11 mouse cellular contexts compared by ENCODE assay signal in genomic region chr2:34147036-34147435, GRCm38 (mm10).
DNase-seq lines count a peak whose midpoint lies in the region; ATAC-seq and TF ChIP-seq lines count a peak whose summit lies in the region.
"Had no signal": no experiment of that assay in that cellular context is flagged by ENCODE, and none has a peak within 500 bp of the region (broad histone marks: within the 10 kb centered on the region; RNA-seq: fewer than 3 reads in every experiment).

No protein-coding gene starts in this region.

- peak; percentile 6 for DNase-seq in cerebellum, adult 11 months
- DNase-seq in liver, adult 2 months (ENCODE audit: extremely low read depth, low read depth, low spot score): peak; percentile 93
- peak; percentile 67 for DNase-seq in adrenal gland, postnatal 14 days
- DNase-seq in cerebellum, postnatal 25 days: peak; percentile 58 to 60

- peaks cover 16% of the 10 kb centered on the region for H3K4me1 ChIP-seq in liver, adult 2 months (ENCODE audit: control insufficient read depth, insufficient read depth, low read length)
- H3K4me1 ChIP-seq in liver, embryonic 12.5 days: no peaks in the 10 kb centered on the region
- no peaks in the 10 kb centered on the region for H3K4me1 ChIP-seq in kidney, embryonic 14.5 days (ENCODE audit: control insufficient read depth, insufficient read depth, low read length)
- H3K4me1 ChIP-seq: lung, embryonic 15.5 days had no signal

- no peak overlapping the region for H3K27ac ChIP-seq in liver, adult 2 months (replicated peaks; ENCODE audit: insufficient read depth, low read depth, low read length)
- H3K27ac ChIP-seq in liver, embryonic 12.5 days: no peak overlapping the region
- H3K27ac ChIP-seq in kidney, embryonic 14.5 days (ENCODE audit: low read depth, low read length): no peak overlapping the region
- H3K27ac ChIP-seq: kidney, embryonic 15.5 days; limb, embryonic 13.5 days; lung, embryonic 15.5 days had no signal

- no peaks in the 10 kb centered on the region for H3K36me3 ChIP-seq in liver, adult 2 months (ENCODE audit: control insufficient read depth, insufficient read depth, low read length)
- no peaks in the 10 kb centered on the region for H3K36me3 ChIP-seq in liver, embryonic 12.5 days
- no peaks in the 10 kb centered on the region for H3K36me3 ChIP-seq in kidney, embryonic 14.5 days (ENCODE audit: control insufficient read depth, insufficient read depth, low read length)
- H3K36me3 ChIP-seq: kidney, embryonic 15.5 days; limb, embryonic 13.5 days; lung, embryonic 15.5 days had no signal

- H3K79me2 ChIP-seq in liver, adult 2 months (ENCODE audit: control insufficient read depth, insufficient read depth, low read length): no peaks in the 10 kb centered on the region

- TF ChIP-seq CTCF in liver, adult 2 months (IDR thresholded peaks at IDR 0.05; ENCODE audit: low read depth, low read length): no peak

- 33% methylated on average over 4 of the region's 4 CpGs for WGBS in liver, adult 2 months
- WGBS in liver, embryonic 12.5 days (ENCODE audit: insufficient replicate concordance): 68% methylated on average over 4 of the region's 4 CpGs
- WGBS in kidney, embryonic 14.5 days: 63% methylated on average over 4 of the region's 4 CpGs

- H3K4me2 ChIP-seq in liver, embryonic 12.5 days: no peak overlapping the region
- H3K4me2 ChIP-seq in kidney, embryonic 14.5 days (replicated peaks; ENCODE audit: low read depth, low read length): no peak overlapping the region
- H3K4me2 ChIP-seq: kidney, embryonic 15.5 days; limb, embryonic 13.5 days; lung, embryonic 15.5 days had no signal

- H3K9ac ChIP-seq in liver, adult 2 months (ENCODE audit: low read depth, low read length): no peak overlapping the region
- no peak overlapping the region for H3K9ac ChIP-seq in liver, embryonic 12.5 days
- H3K9ac ChIP-seq in kidney, embryonic 14.5 days (ENCODE audit: low read depth, low read length): no peak overlapping the region
- H3K9ac ChIP-seq: kidney, embryonic 15.5 days; limb, embryonic 13.5 days; lung, embryonic 15.5 days had no signal

- no peak overlapping the region for H3K4me3 ChIP-seq in liver, adult 2 months (ENCODE audit: insufficient read depth, low read depth, low read length)
- no peak overlapping the region for H3K4me3 ChIP-seq in liver, embryonic 12.5 days
- H3K4me3 ChIP-seq in kidney, embryonic 14.5 days (ENCODE audit: low read length): no peak overlapping the region
- H3K4me3 ChIP-seq: kidney, embryonic 15.5 days; limb, embryonic 13.5 days; lung, embryonic 15.5 days had no signal

- H3K27me3 ChIP-seq in liver, adult 2 months (ENCODE audit: control insufficient read depth, insufficient read depth, low read length): no peaks in the 10 kb centered on the region
- H3K27me3 ChIP-seq in liver, embryonic 12.5 days (replicated peaks): no peaks in the 10 kb centered on the region
- H3K27me3 ChIP-seq in kidney, embryonic 14.5 days (ENCODE audit: control insufficient read depth, insufficient read depth, low read length): no peaks in the 10 kb centered on the region
- H3K27me3 ChIP-seq: kidney, embryonic 15.5 days; lung, embryonic 15.5 days had no signal

- ATAC-seq in cerebellum, adult (ENCODE audit: insufficient number of reproducible peaks, low FRiP score, low TSS enrichment): no peak
- ATAC-seq in liver, embryonic 12.5 days: no peak
- no peak for ATAC-seq in granulocyte monocyte progenitor cell, adult 5-6 weeks (replicated peaks; ENCODE audit: poor library complexity, severe bottlenecking)
- no peak for ATAC-seq in kidney, embryonic 14.5 days (ENCODE audit: low FRiP score, low TSS enrichment)

- no peak for TF ChIP-seq POLR2A in liver, adult 2 months (IDR thresholded peaks at IDR 0.05; ENCODE audit: extremely low read depth, insufficient read depth, low read length)

- H3K9me3 ChIP-seq in liver, embryonic 12.5 days (replicated peaks): no peaks in the 10 kb centered on the region
- no peaks in the 10 kb centered on the region for H3K9me3 ChIP-seq in kidney, embryonic 14.5 days (ENCODE audit: control insufficient read depth, low read length)
- H3K9me3 ChIP-seq: kidney, embryonic 15.5 days; limb, embryonic 13.5 days; lung, embryonic 15.5 days had no signal

Comparison
In these comparisons a context has a peak if more than half of its experiments do, and no peak if none do; other contexts are left out.
1. DNase-seq: peak in every context shown above with its lines; median percentile 93 in liver, adult 2 months; 67 in adrenal gland, postnatal 14 days; 59 in cerebellum, postnatal 25 days; 6 in cerebellum, adult 11 months.